Mouse (Mus musculus) heart, postnatal 0 days (tissue): Measurements from ENCODE around the gene Slc24a4. TPM values are rescaled to one million over a fixed set of nuclear protein-coding genes. Genes with fewer than 3 reads are reported as not detected.
A peak's percentile ranks its signal among the peaks of the same experiment; 100 is the strongest.

Source experiments
- ATAC-seq: fragments of 200-750 bp; cut with Nextera tagmentation; 2 replicates; pipeline ENCODE4 v1.8.0; 2017; ENCODE audit warnings: low read depth, moderate number of reproducible peaks, moderate library complexity; ENCODE audit not compliant: insufficient read depth
- DNase-seq: peaks from one replicate; pipeline ENCODE4 v3.0.0-alpha.2; 2016; ENCODE audit warnings: low spot score
- H3K27ac ChIP-seq: fragments of 300-500 bp; sonication (generic); 2 replicates; pipeline ENCODE4 v1.5.1; 2014; ENCODE audit warnings: low read depth, mild to moderate bottlenecking
- H3K27me3 ChIP-seq: fragments of 300-500 bp; sonication (generic); 2 replicates; pipeline ENCODE4 v1.6.1; 2014; ENCODE audit warnings: low read length, mixed read lengths; ENCODE audit not compliant: control insufficient read depth, insufficient read depth
- H3K36me3 ChIP-seq: fragments of 300-500 bp; sonication (generic); replicated peaks from 2 replicates; pipeline ENCODE4 v1.6.1; 2014; ENCODE audit warnings: low read length, mixed read lengths; ENCODE audit not compliant: control insufficient read depth, insufficient read depth
- H3K4me1 ChIP-seq: fragments of 300-500 bp; sonication (generic); 2 replicates; pipeline ENCODE4 v1.6.1; 2014; ENCODE audit warnings: antibody characterized with exemption; ENCODE audit not compliant: control insufficient read depth, insufficient read depth
- H3K4me2 ChIP-seq: fragments of 300-500 bp; sonication (generic); 2 replicates; pipeline ENCODE4 v1.6.1; 2014; ENCODE audit warnings: low read depth, mild to moderate bottlenecking, low read length, moderate library complexity
- H3K4me3 ChIP-seq: fragments of 300-500 bp; sonication (generic); 2 replicates; pipeline ENCODE4 v1.5.1; 2014; ENCODE audit warnings: low read depth, low read length
- H3K9ac ChIP-seq: fragments of 300-500 bp; sonication (generic); replicated peaks from 2 replicates; pipeline ENCODE4 v1.6.1; 2014; ENCODE audit warnings: low read depth, low read length, mixed read lengths
- H3K9me3 ChIP-seq: fragments of 300-500 bp; sonication (generic); replicated peaks from 2 replicates; pipeline ENCODE4 v1.6.1; 2016; ENCODE audit warnings: low read length; ENCODE audit not compliant: control insufficient read depth
- CTCF ChIP-seq: IDR thresholded peaks from 2 replicates; pipeline ENCODE4 v1.5.1; 2016; ENCODE audit warnings: antibody characterized with exemption, control low read depth, low read depth
- EP300 ChIP-seq: IDR thresholded peaks from 2 replicates; pipeline ENCODE4 v1.6.1; 2016; ENCODE audit warnings: antibody characterized with exemption, low read depth
- WGBS: fragments of 180-500 bp; shearing (Covaris S2); extraction: QIAGEN DNeasy Blood & Tissue Kit; methylation state at CpG from one replicate; pipeline ENCODE4 v1.1.7; 2014; 5-methylcytosine and 5-hydroxymethylcytosine counted together
- polyA plus RNA-seq: library from polyadenylated mRNA; unstranded; fragments of >200 nt; fragmentation: Nextera tagmentation; extraction: Ambion mirVana; gene quantifications from 2 replicates; pipeline ENCODE4 v1.2.1, GENCODE M21; 2015
- total RNA-seq: library from RNA; depleted of rRNA; stranded (reverse); fragments of >200 nt; gene quantifications from 2 replicates; pipeline ENCODE4 v1.2.3, GENCODE M21; 2014; ENCODE audit warnings: low replicate concordance

Slc24a4 gene
- total and polyA plus RNA-seq, 2 experiments from 2014 or later = 0.99 to 2.2 TPM

GRCm38 (mm10) chr12:102236317-102236716 is 107.8 kb downstream of the Slc24a4 start:
- Histone ChIP-seq H3K9me3 (no peaks in the 10 kb centered on the region), H3K4me2 (no peak overlapping the region), H3K9ac (no peak overlapping the region), H3K27me3 (no peaks in the 10 kb centered on the region), H3K4me3 (no peak overlapping the region), H3K4me1 (no peaks in the 10 kb centered on the region), H3K36me3 (no peaks in the 10 kb centered on the region), H3K27ac (no peak overlapping the region)
- 73% methylated on average over 6 of the region's 6 CpGs for WGBS
- TF ChIP-seq CTCF (no peak), EP300 (no peak)
- ATAC-seq (no peak), DNase-seq (no peak)

GRCm38 (mm10) chr12:102242076-102242722 is 113.7 kb downstream of the Slc24a4 start:
- H3K36me3 ChIP-seq = no peaks in the 10 kb centered on the region
- H3K27me3 ChIP-seq = no peaks in the 10 kb centered on the region
- no peak overlapping the region for H3K27ac ChIP-seq
- ATAC-seq (peak; percentile 80), DNase-seq (peak; percentile 64)
- H3K9ac ChIP-seq = no peak overlapping the region
- TF ChIP-seq EP300 (peak; percentile 58; the same call in 1 of the 2 replicates), CTCF (no peak)
- no peaks in the 10 kb centered on the region for H3K9me3 ChIP-seq
- no peak overlapping the region for H3K4me3 ChIP-seq
- no peak overlapping the region for H3K4me2 ChIP-seq
- 62% methylated on average over 6 of the region's 6 CpGs for WGBS
- H3K4me1 ChIP-seq = no peaks in the 10 kb centered on the region

GRCm38 (mm10) chr12:102243915-102244314 is 115.4 kb downstream of the Slc24a4 start:
- Histone ChIP-seq H3K4me3 (no peak overlapping the region), H3K9ac (no peak overlapping the region), H3K27me3 (no peaks in the 10 kb centered on the region), H3K36me3 (no peaks in the 10 kb centered on the region), H3K9me3 (no peaks in the 10 kb centered on the region), H3K4me1 (no peaks in the 10 kb centered on the region), H3K27ac (no peak overlapping the region), H3K4me2 (no peak overlapping the region)
- DNase-seq = no peak
- WGBS = 43% methylated on average over 1 of the region's 1 CpGs
- ATAC-seq = no peak
- TF ChIP-seq EP300 = no peak
- no peak for TF ChIP-seq CTCF

GRCm38 (mm10) chr12:102246226-102246625 is 117.7 kb downstream of the Slc24a4 start:
- Histone ChIP-seq H3K27me3 (no peaks in the 10 kb centered on the region), H3K27ac (no peak overlapping the region), H3K4me1 (no peaks in the 10 kb centered on the region), H3K4me2 (no peak overlapping the region), H3K4me3 (no peak overlapping the region), H3K36me3 (no peaks in the 10 kb centered on the region), H3K9ac (no peak overlapping the region), H3K9me3 (no peaks in the 10 kb centered on the region)
- 86% methylated on average over 5 of the region's 5 CpGs for WGBS
- TF ChIP-seq EP300 = no peak
- no peak for TF ChIP-seq CTCF
- DNase-seq (no peak), ATAC-seq (no peak)

GRCm38 (mm10) chr12:102248104-102248503 is 119.6 kb downstream of the Slc24a4 start:
- Histone ChIP-seq H3K27ac (no peak overlapping the region), H3K9ac (no peak overlapping the region), H3K36me3 (no peaks in the 10 kb centered on the region), H3K9me3 (no peaks in the 10 kb centered on the region), H3K27me3 (no peaks in the 10 kb centered on the region), H3K4me3 (no peak overlapping the region), H3K4me2 (no peak overlapping the region), H3K4me1 (no peaks in the 10 kb centered on the region)
- WGBS = 88% methylated on average over 6 of the region's 6 CpGs
- no peak for TF ChIP-seq EP300
- TF ChIP-seq CTCF = no peak
- no peak for ATAC-seq
- no peak for DNase-seq

GRCm38 (mm10) chr12:102250316-102250715 is 121.8 kb downstream of the Slc24a4 start:
- Histone ChIP-seq H3K9me3 (no peaks in the 10 kb centered on the region), H3K27ac (no peak overlapping the region), H3K27me3 (no peaks in the 10 kb centered on the region), H3K9ac (no peak overlapping the region), H3K36me3 (no peaks in the 10 kb centered on the region), H3K4me2 (no peak overlapping the region), H3K4me1 (no peaks in the 10 kb centered on the region), H3K4me3 (no peak overlapping the region)
- DNase-seq (no peak), ATAC-seq (no peak)
- TF ChIP-seq CTCF (no peak), EP300 (no peak)
- 88% methylated on average over 4 of the region's 4 CpGs for WGBS
